Mouse (Mus musculus) cerebellum, adult 8-10 months (tissue): ENCODE results near the gene Fam166a.
"Not testable (repeated sequence)": the region's sequence is repeated elsewhere in the genome, so short reads cannot be mapped to it uniquely, and the experiment has no call there.

Source experiments
- DNase-seq: peaks from one replicate; pipeline ENCODE4 v3.0.0; 2022

The Fam166a gene

GRCm38 (mm10) chr2:25243342-25243741 lies 24.8 kb downstream of the Fam166a start:
- DNase-seq = no peak

GRCm38 (mm10) chr2:25244144-25244543 lies 25.6 kb downstream of the Fam166a start:
- no peak for DNase-seq

- no peak for DNase-seq
Measured at GRCm38 (mm10) chr2:25246183-25247072, 27.9 kb downstream of the Fam166a start, which contains the start of gene AL732309.1. AL732309.1 (minus strand) TSS chr2:25246863.

GRCm38 (mm10) chr2:25252331-25252730 lies 33.8 kb downstream of the Fam166a start:
- DNase-seq = no peak

- DNase-seq = peak; percentile 82
Measured at GRCm38 (mm10) chr2:25255284-25255779, 36.8 kb downstream of the Fam166a start, which contains the start of gene Tmem203. Tmem203 (plus strand) TSS chr2:25255439.

GRCm38 (mm10) chr2:25256443-25257109 lies 38.0 kb downstream of the Fam166a start:
- DNase-seq = not testable (repeated sequence)

- not testable (repeated sequence) for DNase-seq
Measured at GRCm38 (mm10) chr2:25257250-25257649, 38.7 kb downstream of the Fam166a start.

GRCm38 (mm10) chr2:25258887-25259286 lies 40.3 kb downstream of the Fam166a start:
- DNase-seq = no peak

- no peak for DNase-seq
Measured at GRCm38 (mm10) chr2:25261870-25262269, 43.3 kb downstream of the Fam166a start.

- DNase-seq = peak; percentile 95
Measured at GRCm38 (mm10) chr2:25262291-25262767, 43.8 kb downstream of the Fam166a start, which contains the start of gene Tprn. Tprn (plus strand) TSS chr2:25262618.

GRCm38 (mm10) chr2:25262795-25263622 lies 44.5 kb downstream of the Fam166a start:
- DNase-seq = peak; percentile 82

GRCm38 (mm10) chr2:25263623-25264285 lies 45.2 kb downstream of the Fam166a start:
- peak; percentile 49 for DNase-seq

- no peak for DNase-seq
Measured at GRCm38 (mm10) chr2:25264286-25264660, 45.7 kb downstream of the Fam166a start.

- peak; percentile 87 for DNase-seq
Measured at GRCm38 (mm10) chr2:25264851-25265250, 46.3 kb downstream of the Fam166a start.

- DNase-seq = peak; percentile 96
Measured at GRCm38 (mm10) chr2:25265897-25266656, 47.5 kb downstream of the Fam166a start.

- DNase-seq = peak; percentile 80
Measured at GRCm38 (mm10) chr2:25266720-25267119, 48.2 kb downstream of the Fam166a start.

- DNase-seq = no peak
Measured at GRCm38 (mm10) chr2:25267241-25267640, 48.7 kb downstream of the Fam166a start.

GRCm38 (mm10) chr2:25267746-25268309 lies 49.3 kb downstream of the Fam166a start:
- DNase-seq = no peak
